Mouse (Mus musculus): ENCODE data around the gene Olfr1466. TPM values are rescaled to one million over a fixed set of nuclear protein-coding genes. Genes with fewer than 3 reads are reported as not detected.

Olfr1466 gene
- polyA plus RNA-seq (2014; fragmentation: Illumina TruSeq; extraction: RNeasy Lipid Tissue Mini Kit (QIAGEN cat#74804); ENCODE audit: low read depth, low replicate concordance), result not detected

DNA sequence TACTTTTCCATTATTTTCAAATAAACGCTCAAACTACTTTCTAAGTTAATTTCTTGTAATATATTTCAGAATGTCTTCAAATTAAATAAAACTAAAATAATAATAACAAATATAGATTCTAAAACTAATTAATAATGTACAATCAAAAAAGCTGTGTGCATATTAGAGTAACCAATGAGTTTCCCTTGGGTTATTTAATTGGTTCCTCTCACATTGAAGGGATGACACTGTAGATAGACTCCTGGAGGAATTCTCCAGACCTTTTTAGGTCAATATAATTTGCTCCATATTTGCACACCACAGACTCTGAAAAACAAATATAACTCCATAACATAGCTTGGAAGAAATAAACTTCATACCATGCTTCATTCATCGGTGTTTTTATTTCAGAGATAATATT is at the start of gene Olfr1466:
Gene Olfr1466 (plus strand): TSS at position 301 of the 400 bp plus-strand sequence.

DNA sequence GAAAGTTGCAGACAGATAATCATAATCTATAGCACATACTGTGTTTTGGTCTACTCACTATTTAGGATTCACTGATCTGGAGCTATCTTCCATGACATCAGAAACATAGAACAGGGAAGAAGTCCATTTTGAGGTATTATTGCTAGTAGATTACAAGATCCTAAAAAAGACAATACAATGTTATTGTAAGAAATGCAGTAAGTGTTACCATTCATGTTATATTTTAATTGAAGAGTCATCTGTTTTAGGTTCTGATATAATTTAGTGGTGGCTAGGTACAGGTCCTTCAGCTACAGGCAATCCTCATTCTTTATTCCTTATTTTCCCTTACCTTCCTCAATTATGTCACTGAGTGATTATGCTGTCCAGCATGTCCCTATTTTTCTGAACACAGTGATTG is 23.2 kb upstream of the Olfr1466 start, which contains the start of gene Olfr1465:
Gene Olfr1465 (minus strand): TSS at position 101 of the 400 bp plus-strand sequence.

GRCm38 (mm10) chr19:13361936-13362335 is 23.3 kb downstream of the Olfr1466 start, which contains the start of gene Olfr1467:
TSS of gene Olfr1467 (plus strand) at chr19:13362236.

Other genes starting within 250 kb of the Olfr1466 start
- not detected for gene Olfr1457, start 241.0 kb upstream of the Olfr1466 start, polyA plus RNA-seq (2014; fragmentation: Illumina TruSeq; extraction: RNeasy Lipid Tissue Mini Kit (QIAGEN cat#74804); ENCODE audit: low read depth, low replicate concordance)
- gene Olfr1458, start 232.1 kb upstream of the Olfr1466 start, polyA plus RNA-seq (2014; fragmentation: Illumina TruSeq; extraction: RNeasy Lipid Tissue Mini Kit (QIAGEN cat#74804); ENCODE audit: low read depth, low replicate concordance), result not detected
- gene Olfr1459, start 189.3 kb upstream of the Olfr1466 start, polyA plus RNA-seq (2014; fragmentation: Illumina TruSeq; extraction: RNeasy Lipid Tissue Mini Kit (QIAGEN cat#74804); ENCODE audit: low read depth, low replicate concordance), result not detected
- not detected for gene Olfr1461, start 175.9 kb upstream of the Olfr1466 start, polyA plus RNA-seq (2014; fragmentation: Illumina TruSeq; extraction: RNeasy Lipid Tissue Mini Kit (QIAGEN cat#74804); ENCODE audit: low read depth, low replicate concordance)
- gene Olfr1462, start 153.1 kb upstream of the Olfr1466 start, polyA plus RNA-seq (2014; fragmentation: Illumina TruSeq; extraction: RNeasy Lipid Tissue Mini Kit (QIAGEN cat#74804); ENCODE audit: low read depth, low replicate concordance), result not detected
- not detected for gene Olfr1463, start 107.5 kb upstream of the Olfr1466 start, polyA plus RNA-seq (2014; fragmentation: Illumina TruSeq; extraction: RNeasy Lipid Tissue Mini Kit (QIAGEN cat#74804); ENCODE audit: low read depth, low replicate concordance)
- not detected for gene Olfr1465, start 23.3 kb upstream of the Olfr1466 start, polyA plus RNA-seq (2014; fragmentation: Illumina TruSeq; extraction: RNeasy Lipid Tissue Mini Kit (QIAGEN cat#74804); ENCODE audit: low read depth, low replicate concordance)
- not detected for gene Olfr1467, start 23.4 kb downstream of the Olfr1466 start, polyA plus RNA-seq (2014; fragmentation: Illumina TruSeq; extraction: RNeasy Lipid Tissue Mini Kit (QIAGEN cat#74804); ENCODE audit: low read depth, low replicate concordance)
- not detected for gene Olfr1469, start 69.0 kb downstream of the Olfr1466 start, polyA plus RNA-seq (2014; fragmentation: Illumina TruSeq; extraction: RNeasy Lipid Tissue Mini Kit (QIAGEN cat#74804); ENCODE audit: low read depth, low replicate concordance)
- not detected for gene Olfr1471, start 104.5 kb downstream of the Olfr1466 start, polyA plus RNA-seq (2014; fragmentation: Illumina TruSeq; extraction: RNeasy Lipid Tissue Mini Kit (QIAGEN cat#74804); ENCODE audit: low read depth, low replicate concordance)
- gene Olfr1472, start 117.2 kb downstream of the Olfr1466 start, polyA plus RNA-seq (2014; fragmentation: Illumina TruSeq; extraction: RNeasy Lipid Tissue Mini Kit (QIAGEN cat#74804); ENCODE audit: low read depth, low replicate concordance), result not detected
- not detected for gene Olfr1474, start 130.7 kb downstream of the Olfr1466 start, polyA plus RNA-seq (2014; fragmentation: Illumina TruSeq; extraction: RNeasy Lipid Tissue Mini Kit (QIAGEN cat#74804); ENCODE audit: low read depth, low replicate concordance)
- gene Olfr1475, start 141.3 kb downstream of the Olfr1466 start, polyA plus RNA-seq (2014; fragmentation: Illumina TruSeq; extraction: RNeasy Lipid Tissue Mini Kit (QIAGEN cat#74804); ENCODE audit: low read depth, low replicate concordance), result not detected
- not detected for gene Olfr1477, start 161.7 kb downstream of the Olfr1466 start, polyA plus RNA-seq (2014; fragmentation: Illumina TruSeq; extraction: RNeasy Lipid Tissue Mini Kit (QIAGEN cat#74804); ENCODE audit: low read depth, low replicate concordance)
- gene Olfr1480, start 189.1 kb downstream of the Olfr1466 start, polyA plus RNA-seq (2014; fragmentation: Illumina TruSeq; extraction: RNeasy Lipid Tissue Mini Kit (QIAGEN cat#74804); ENCODE audit: low read depth, low replicate concordance), result not detected
- not detected for gene Olfr1484, start 244.6 kb downstream of the Olfr1466 start, polyA plus RNA-seq (2014; fragmentation: Illumina TruSeq; extraction: RNeasy Lipid Tissue Mini Kit (QIAGEN cat#74804); ENCODE audit: low read depth, low replicate concordance)

Measured in sigmoid colon, adult 10 weeks (tissue).